Mouse (Mus musculus): ENCODE measurements around the gene Fbxw10. TPM values are rescaled to one million over a fixed set of nuclear protein-coding genes. Genes with fewer than 3 reads are reported as not detected.

Gene Fbxw10
- total RNA-seq, 2 experiments from 2014 or later: 4.7 to 4.9 TPM

GRCm38 (mm10) chr11:62901699-62902323 is 54.9 kb downstream of the Fbxw10 start:
- ATAC-seq (replicated peaks; ENCODE audit: poor library complexity, severe bottlenecking): peak; percentile 81

DNA sequence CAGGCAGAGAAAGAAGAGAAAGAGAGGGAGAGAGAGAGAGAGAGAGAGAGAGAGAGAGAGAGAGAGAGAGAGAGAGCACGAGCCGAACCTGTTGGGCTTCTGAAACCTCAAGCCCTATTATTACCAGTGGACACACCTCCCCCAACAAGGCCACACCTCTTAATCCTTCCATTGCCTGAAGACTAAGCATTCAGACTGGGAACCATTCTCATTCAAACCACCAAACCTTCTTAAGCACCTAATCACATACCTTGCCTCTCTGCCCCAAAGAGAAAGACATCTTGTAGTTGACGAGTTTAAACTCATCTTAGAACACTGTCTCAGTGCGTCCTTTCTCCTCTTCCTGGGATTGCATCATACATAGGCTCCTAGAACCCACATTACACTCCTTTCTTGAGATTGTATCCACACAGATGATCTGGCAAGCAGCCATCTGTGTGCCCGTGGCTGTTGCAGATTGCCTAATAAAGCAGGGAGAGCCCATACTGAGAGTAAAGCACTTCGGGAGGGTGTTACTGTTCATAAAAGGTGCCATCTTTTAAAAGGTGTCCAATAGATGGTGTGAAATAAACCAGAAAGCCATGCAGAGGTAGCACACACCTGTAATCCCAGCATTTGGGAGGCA is 57.1 kb downstream of the Fbxw10 start:
- ATAC-seq (replicated peaks; ENCODE audit: poor library complexity, severe bottlenecking): peak; percentile 56

DNA sequence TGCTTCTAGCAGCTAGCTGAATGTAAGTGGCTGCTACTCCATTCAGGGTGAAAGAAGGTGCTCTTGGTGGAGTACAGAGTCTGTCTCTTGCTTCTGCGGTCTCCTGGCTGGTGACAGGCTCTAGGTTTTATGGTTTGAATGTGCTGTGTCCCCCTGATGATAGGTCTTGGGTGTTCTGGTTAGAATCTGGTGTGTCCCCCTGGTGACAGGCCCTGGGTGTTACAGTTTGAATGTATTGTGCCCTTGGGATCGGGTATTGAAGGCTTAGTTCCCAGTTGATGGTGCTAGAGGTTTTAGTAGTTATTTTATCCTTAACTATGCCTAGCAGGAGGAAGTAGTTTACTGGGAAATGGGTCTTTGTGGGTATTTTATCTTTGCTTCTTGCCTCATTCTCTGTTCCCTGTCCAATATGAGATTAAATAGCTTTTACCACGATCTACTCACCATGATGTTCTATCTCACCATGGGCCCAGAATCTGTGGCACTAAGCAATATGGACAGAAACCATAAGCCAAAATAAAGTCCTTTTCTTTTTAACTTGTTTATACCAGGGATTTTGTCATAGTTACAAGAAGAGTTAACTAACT is 62.9 kb downstream of the Fbxw10 start:
- ATAC-seq (replicated peaks; ENCODE audit: poor library complexity, severe bottlenecking): peak; percentile 62

- no peak for ATAC-seq (replicated peaks; ENCODE audit: poor library complexity, severe bottlenecking)
Observed at GRCm38 (mm10) chr11:62911362-62911761, 64.5 kb downstream of the Fbxw10 start.

DNA sequence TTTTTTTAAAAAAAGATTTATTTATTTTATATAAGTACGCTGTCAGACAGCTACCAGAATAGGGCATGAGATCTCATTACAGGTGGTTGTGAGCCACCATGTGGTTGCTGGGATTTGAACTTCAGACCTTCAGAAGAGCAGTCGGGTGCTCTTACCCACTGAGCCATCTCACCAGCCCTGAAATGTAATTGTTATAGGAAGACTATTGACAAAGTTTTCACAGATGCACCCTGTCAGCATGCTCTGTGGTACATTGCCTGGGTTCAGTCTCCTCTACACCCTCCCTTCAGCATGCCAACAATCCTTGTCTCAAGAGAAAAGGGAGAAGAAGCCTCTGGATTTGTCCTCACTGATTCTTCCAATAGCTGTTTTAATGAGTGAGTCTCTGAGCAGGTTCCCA is 66.3 kb downstream of the Fbxw10 start:
- ATAC-seq (replicated peaks; ENCODE audit: poor library complexity, severe bottlenecking): no peak

DNA sequence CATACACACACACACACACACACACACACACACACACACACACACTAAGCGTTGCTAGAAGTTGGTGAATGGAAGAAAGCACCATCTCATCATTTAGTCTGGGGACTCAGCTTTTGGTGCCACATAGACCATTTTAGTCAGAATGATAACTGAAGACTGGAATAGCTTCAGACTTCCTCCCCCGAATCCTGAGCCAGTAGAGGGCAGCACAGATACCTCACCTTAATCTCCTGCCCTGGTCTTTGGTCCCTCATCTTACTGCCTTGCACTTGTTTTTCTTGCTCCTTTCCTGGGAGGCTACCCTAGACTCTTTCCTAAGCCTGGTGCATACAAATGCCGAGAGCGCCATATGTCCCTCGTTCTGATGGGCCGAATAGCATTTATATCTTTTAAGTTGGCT is 67.7 kb downstream of the Fbxw10 start:
- no peak for ATAC-seq (replicated peaks; ENCODE audit: poor library complexity, severe bottlenecking)

DNA sequence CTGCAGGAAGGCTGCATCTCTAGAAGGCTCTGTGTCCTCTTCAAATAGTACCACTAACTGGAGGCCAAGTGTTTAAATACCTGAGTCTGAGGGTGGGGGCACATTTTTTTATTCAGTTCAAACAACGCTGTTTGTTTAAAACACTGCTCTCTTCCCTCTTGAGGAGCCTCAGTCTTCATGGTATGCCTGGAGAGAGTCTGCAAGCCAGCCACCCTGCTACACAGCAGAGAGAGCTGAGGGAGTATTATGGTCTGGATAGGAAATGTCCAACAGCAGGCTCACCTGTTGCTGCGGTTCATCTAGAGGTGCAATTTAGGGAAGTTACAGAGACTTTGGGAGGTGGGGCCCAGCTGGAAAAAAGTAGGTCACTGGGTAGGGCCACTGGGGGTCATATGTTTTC is 68.6 kb downstream of the Fbxw10 start:
- ATAC-seq (replicated peaks; ENCODE audit: poor library complexity, severe bottlenecking): no peak

- no peak for ATAC-seq (replicated peaks; ENCODE audit: poor library complexity, severe bottlenecking)
Observed at GRCm38 (mm10) chr11:62916765-62917164, 69.9 kb downstream of the Fbxw10 start.

GRCm38 (mm10) chr11:62919946-62920742 is 73.3 kb downstream of the Fbxw10 start:
- no peak for ATAC-seq (replicated peaks; ENCODE audit: poor library complexity, severe bottlenecking)

- ATAC-seq (replicated peaks; ENCODE audit: poor library complexity, severe bottlenecking): no peak
Observed at GRCm38 (mm10) chr11:62920743-62921050, 73.8 kb downstream of the Fbxw10 start.

DNA sequence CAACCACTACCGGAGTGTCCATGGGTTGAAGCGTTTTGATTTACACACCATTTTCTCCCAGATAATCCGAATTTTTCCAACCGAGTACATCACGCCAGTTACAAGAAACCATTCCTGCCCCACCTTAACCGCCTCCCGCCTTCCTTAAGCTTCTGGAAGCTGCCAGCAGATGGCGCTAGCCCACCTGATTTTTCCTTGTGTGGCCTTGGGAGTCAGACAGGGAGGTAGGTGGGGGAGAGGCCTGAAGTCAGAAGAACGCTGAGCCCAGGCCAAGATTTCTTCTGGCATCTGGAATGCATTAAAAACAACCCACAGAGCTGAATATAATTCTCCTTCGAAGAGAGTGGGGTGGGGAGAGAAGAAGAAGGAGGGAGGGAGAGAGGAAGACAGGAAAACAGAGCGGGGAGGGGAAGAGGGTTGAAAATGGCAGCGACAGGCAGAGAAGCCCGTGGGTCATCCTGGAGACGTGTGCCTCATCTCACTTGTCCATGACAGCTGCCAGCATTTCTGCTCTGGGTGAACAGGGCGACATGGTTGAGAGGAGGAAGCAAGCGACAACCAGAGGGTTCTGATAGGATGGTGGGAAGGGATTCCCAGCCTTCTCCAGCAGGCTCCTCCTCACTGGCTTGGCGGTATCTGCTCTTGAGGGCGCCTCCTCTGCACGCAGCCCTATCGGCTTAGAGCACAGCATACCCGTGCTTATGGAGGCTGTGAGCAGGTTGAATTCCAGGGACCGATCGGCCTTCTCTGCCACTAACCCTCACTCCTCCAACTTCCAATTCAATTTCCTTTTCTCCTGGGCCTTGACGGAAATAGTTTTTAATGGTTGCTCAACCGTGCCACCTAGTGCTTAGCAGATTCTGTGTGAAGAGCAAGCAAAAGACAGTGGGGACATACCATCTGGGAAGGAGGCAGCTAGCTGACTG is 74.4 kb downstream of the Fbxw10 start:
- ATAC-seq (replicated peaks; ENCODE audit: poor library complexity, severe bottlenecking): peak; percentile 81

- no peak for ATAC-seq (replicated peaks; ENCODE audit: poor library complexity, severe bottlenecking)
Observed at GRCm38 (mm10) chr11:62924091-62924761, 77.4 kb downstream of the Fbxw10 start.

Other genes starting within 250 kb of the Fbxw10 start
- gene Lrrc75a, start 198.5 kb upstream of the Fbxw10 start, total RNA-seq (2014; fragmentation: Nextera tagmentation): 5.7 TPM in 2 replicates
- 3.6 and 5.4 TPM in 2 replicates for gene Lrrc75a, start 198.5 kb upstream of the Fbxw10 start, total RNA-seq (2017)
- 16.7 and 34.1 TPM in 2 replicates for gene Mmgt2, start 198.4 kb upstream of the Fbxw10 start, total RNA-seq (2014; fragmentation: Nextera tagmentation)
- 15.9 and 23.7 TPM in 2 replicates for gene Mmgt2, start 198.4 kb upstream of the Fbxw10 start, total RNA-seq (2017)
- 1.1 and 2.5 TPM in 2 replicates for gene Zfp287, start 115.2 kb upstream of the Fbxw10 start, total RNA-seq (2014; fragmentation: Nextera tagmentation)
- gene Zfp287, start 115.2 kb upstream of the Fbxw10 start, total RNA-seq (2017): 0.56 and 1.9 TPM in 2 replicates
- gene Gm10428, start 94.0 kb upstream of the Fbxw10 start, total RNA-seq (2014; fragmentation: Nextera tagmentation): not detected in 2 replicates
- gene Gm10428, start 94.0 kb upstream of the Fbxw10 start, total RNA-seq (2017): not detected in 2 replicates
- gene Zfp286, start 57.6 kb upstream of the Fbxw10 start, total RNA-seq (2014; fragmentation: Nextera tagmentation): 3.2 and 7.5 TPM in 2 replicates
- gene Zfp286, start 57.6 kb upstream of the Fbxw10 start, total RNA-seq (2017): 2.4 and 2.8 TPM in 2 replicates
- 12.2 and 29.7 TPM in 2 replicates for gene Trim16, start 26.8 kb upstream of the Fbxw10 start, total RNA-seq (2014; fragmentation: Nextera tagmentation)
- gene Trim16, start 26.8 kb upstream of the Fbxw10 start, total RNA-seq (2017): 19.3 and 22.9 TPM in 2 replicates
- 23.8 and 24.3 TPM in 2 replicates for gene Tvp23b, start 32.4 kb downstream of the Fbxw10 start, total RNA-seq (2014; fragmentation: Nextera tagmentation)
- gene Tvp23b, start 32.4 kb downstream of the Fbxw10 start, total RNA-seq (2017): 37.7 and 48.3 TPM in 2 replicates
- not detected in 2 replicates for gene Cdrt4, start 104.1 kb downstream of the Fbxw10 start, total RNA-seq (2014; fragmentation: Nextera tagmentation)
- not detected in 2 replicates for gene Cdrt4, start 104.1 kb downstream of the Fbxw10 start, total RNA-seq (2017)
- gene Tekt3, start 214.6 kb downstream of the Fbxw10 start, total RNA-seq (2014; fragmentation: Nextera tagmentation): not detected in 2 replicates
- not detected in 2 replicates for gene Tekt3, start 214.6 kb downstream of the Fbxw10 start, total RNA-seq (2017)